Mouse (Mus musculus) neutrophil, adult 59 days (primary cell): ENCODE results near the gene Vmn2r49. TPM values are rescaled to one million over a fixed set of nuclear protein-coding genes. Genes with fewer than 3 reads are reported as not detected.

ENCODE experiments used
- total RNA-seq, 2 experiments: library from RNA; stranded (reverse); gene quantifications; 1 replicate in 1 of 2; 2 replicates in 1 of 2; pipeline ENCODE4 v1.2.4; 2023

The Vmn2r49 gene
- total RNA-seq = not detected

GRCm38 (mm10) chr7:9992157-9992556 is at the start of gene Vmn2r49:
Vmn2r49 (minus strand) TSS chr7:9992257.

GRCm38 (mm10) chr7:9953485-9953884 is 38.6 kb downstream of the Vmn2r49 start, which contains the start of gene Vmn2r48:
Vmn2r48 (minus strand) TSS chr7:9953585.

Other genes with a start within 250 kb of the Vmn2r49 start
- gene Vmn2r46, start 221.7 kb downstream of the Vmn2r49 start, total RNA-seq = not detected
- not detected for gene Vmn2r47, start 150.9 kb downstream of the Vmn2r49 start, total RNA-seq
- not detected for gene Vmn2r48, start 38.7 kb downstream of the Vmn2r49 start, total RNA-seq
- not detected for gene Vmn2r50, start 61.0 kb upstream of the Vmn2r49 start, total RNA-seq
- not detected for gene Vmn2r51, start 113.5 kb upstream of the Vmn2r49 start, total RNA-seq
- not detected for gene Vmn2r52, start 184.3 kb upstream of the Vmn2r49 start, total RNA-seq